ENCODE assay signal across 20 mouse cellular contexts in genomic region chr19:32330231-32330630, GRCm38 (mm10). TPM values are rescaled to one million over a fixed set of nuclear protein-coding genes. Genes with fewer than 3 reads are reported as not detected.
A peak's percentile ranks its signal among the peaks of the same experiment; 100 is the strongest.
DNase-seq lines count a peak whose midpoint lies in the region; ATAC-seq and TF ChIP-seq lines count a peak whose summit lies in the region.
"Had no signal": no experiment of that assay in that cellular context is flagged by ENCODE, and none has a peak within 500 bp of the region (broad histone marks: within the 10 kb centered on the region; RNA-seq: fewer than 3 reads in every experiment).

No protein-coding gene starts in this region.

- H3K27ac ChIP-seq in heart, embryonic 14.5 days (replicated peaks in 1 of 2; ENCODE audit: control insufficient read depth in 1 of 2, insufficient read depth in 1 of 2, low read depth in 2 of 2, low read length in 2 of 2), result peak overlapping the region; percentile 10 to 31; a peak in 1 of 4 replicates
- peak overlapping the region; percentile 77 for H3K27ac ChIP-seq in bone marrow macrophage, adult 2 months (ENCODE audit: insufficient read depth, low read depth, low read length)
- no peak overlapping the region for H3K27ac ChIP-seq in intestine, embryonic 16.5 days (ENCODE audit: low read length)
- H3K27ac ChIP-seq: embryonic facial prominence, embryonic 12.5 days; hindbrain, embryonic 13.5 days; layer of hippocampus, adult 2 months; stomach, embryonic 15.5 days had no signal

- intact Hi-C loops in heart, postnatal 25 days (cut with DNase I), result no loop called here

- H3K27me3 ChIP-seq in heart, embryonic 14.5 days (ENCODE audit: control insufficient read depth, insufficient read depth, low read length), result no peaks in the 10 kb centered on the region
- no peaks in the 10 kb centered on the region for H3K27me3 ChIP-seq in intestine, embryonic 16.5 days (replicated peaks; ENCODE audit: control insufficient read depth, insufficient read depth, low read length)
- H3K27me3 ChIP-seq: embryonic facial prominence, embryonic 12.5 days; hindbrain, embryonic 13.5 days; megakaryocyte, embryonic 14.5 days; stomach, embryonic 15.5 days had no signal

- TF ChIP-seq POLR2A in bone marrow macrophage, adult 2 months (IDR thresholded peaks at IDR 0.05; ENCODE audit: borderline replicate concordance, low read depth, low read length), result no peak

- H3K9ac ChIP-seq in heart, embryonic 14.5 days (ENCODE audit: low read length), result no peak overlapping the region
- H3K9ac ChIP-seq in intestine, embryonic 16.5 days (ENCODE audit: low read depth, low read length), result no peak overlapping the region
- H3K9ac ChIP-seq: embryonic facial prominence, embryonic 12.5 days; hindbrain, embryonic 13.5 days; lung, embryonic 14.5 days; stomach, embryonic 15.5 days had no signal

- WGBS in heart, embryonic 14.5 days, result 74% methylated on average over 3 of the region's 3 CpGs
- WGBS in intestine, embryonic 16.5 days, result 78% methylated on average over 3 of the region's 3 CpGs

- no peaks in the 10 kb centered on the region for H3K9me3 ChIP-seq in heart, embryonic 14.5 days (ENCODE audit: control insufficient read depth, low read length)
- H3K9me3 ChIP-seq in intestine, embryonic 16.5 days (ENCODE audit: control insufficient read depth, low read length), result no peaks in the 10 kb centered on the region
- H3K9me3 ChIP-seq: embryonic facial prominence, embryonic 12.5 days; hindbrain, embryonic 13.5 days; megakaryocyte, embryonic 14.5 days; stomach, embryonic 15.5 days had no signal

- H3K36me3 ChIP-seq in heart, embryonic 14.5 days (ENCODE audit: control insufficient read depth, insufficient read depth, low read length), result no peaks in the 10 kb centered on the region
- no peaks in the 10 kb centered on the region for H3K36me3 ChIP-seq in intestine, embryonic 16.5 days (ENCODE audit: control insufficient read depth, insufficient read depth, low read length)
- H3K36me3 ChIP-seq: embryonic facial prominence, embryonic 12.5 days; hindbrain, embryonic 13.5 days; stomach, embryonic 15.5 days had no signal

- H3K4me1 ChIP-seq in heart, embryonic 14.5 days (ENCODE audit: control insufficient read depth in 2 of 2, insufficient read depth in 2 of 2, low read length in 2 of 2), result peaks cover 18 to 48% of the 10 kb centered on the region in 2 experiments
- H3K4me1 ChIP-seq in bone marrow macrophage, adult 2 months (ENCODE audit: control insufficient read depth, insufficient read depth, low read length), result peaks cover 44% of the 10 kb centered on the region
- peaks cover 9% of the 10 kb centered on the region for H3K4me1 ChIP-seq in intestine, embryonic 16.5 days (ENCODE audit: control insufficient read depth, insufficient read depth, low read length)
- H3K4me1 ChIP-seq: hindbrain, embryonic 13.5 days had no signal

- no peak for ATAC-seq in heart, embryonic 14.5 days (ENCODE audit: insufficient number of reproducible peaks, insufficient read depth, low FRiP score, low read depth)
- ATAC-seq in granulocyte monocyte progenitor cell, adult 5-6 weeks (replicated peaks; ENCODE audit: poor library complexity, severe bottlenecking), result peak; percentile 57
- ATAC-seq in intestine, embryonic 16.5 days, result no peak
- ATAC-seq: midbrain, embryonic 16.5 days had no signal

- no peak overlapping the region for H3K4me3 ChIP-seq in heart, embryonic 14.5 days (ENCODE audit: control insufficient read depth in 1 of 2, insufficient read depth in 1 of 2, low read depth in 1 of 2, low read length in 2 of 2)
- no peak overlapping the region for H3K4me3 ChIP-seq in bone marrow macrophage, adult 2 months (ENCODE audit: insufficient read depth, low read length)
- H3K4me3 ChIP-seq in intestine, embryonic 16.5 days (ENCODE audit: low read length), result no peak overlapping the region
- H3K4me3 ChIP-seq: embryonic facial prominence, embryonic 12.5 days; hindbrain, embryonic 13.5 days; layer of hippocampus, adult 2 months; megakaryocyte, embryonic 14.5 days; stomach, embryonic 15.5 days had no signal

- TF ChIP-seq CTCF in bone marrow macrophage, adult 2 months (IDR thresholded peaks at IDR 0.05; ENCODE audit: low read depth, low read length), result no peak

- no peak overlapping the region for H3K4me2 ChIP-seq in heart, embryonic 14.5 days (ENCODE audit: low read length)
- H3K4me2 ChIP-seq in intestine, embryonic 16.5 days (ENCODE audit: low read depth, low read length), result no peak overlapping the region
- H3K4me2 ChIP-seq: embryonic facial prominence, embryonic 12.5 days; hindbrain, embryonic 13.5 days; liver, embryonic 11.5 days; lung, embryonic 14.5 days; stomach, embryonic 15.5 days had no signal

- DNase-seq in heart, postnatal 25 days (ENCODE audit: low spot score), result no peak
- DNase-seq in naive thymus-derived CD4-positive, alpha-beta T cell, adult 2 months (ENCODE audit: low read depth), result peak; percentile 62
- DNase-seq in frontal cortex, postnatal 36 days (ENCODE audit: low spot score in 2 of 2), result no peak
- DNase-seq: adrenal gland, adult 2 months; gastrocnemius, postnatal 25 days; kidney, postnatal 10 days; left cerebral cortex, postnatal 4 days; lung, embryonic 14.5 days; spleen, adult 18-20 months had no signal

RNA-seq across cellular contexts. Expression of gene Sgms1, which starts 59.3 kb away (rescaled TPM):
- polyA plus RNA-seq in heart, embryonic 14.5 days (2014; fragmentation: Nextera tagmentation; extraction: Ambion mirVana), result 41.3 and 43.9 TPM in 2 replicates
- total RNA-seq in heart, postnatal 25 days (2021), result 10 to 100 TPM; 55.8 to 59.0 TPM
- polyA plus RNA-seq in bone marrow macrophage, adult 2 months (2012; ENCODE audit: insufficient read depth, insufficient read length, missing spikeins), result 27.9 and 42.1 TPM in 2 replicates
- total RNA-seq in granulocyte monocyte progenitor cell, adult 5-6 weeks (2014; fragmentation: Nextera tagmentation), result 14.6 and 21.0 TPM in 2 replicates
- total RNA-seq in granulocyte monocyte progenitor cell, adult 5-6 weeks (2017), result 13.2 and 18.1 TPM in 2 replicates
- 33.1 and 33.5 TPM in 2 replicates for polyA plus RNA-seq in intestine, embryonic 16.5 days (2015; fragmentation: Nextera tagmentation; extraction: Ambion mirVana)
